Mouse (Mus musculus) lung, postnatal 25 days (tissue): ENCODE data around the gene Taok2.

Experiments
- DNase-seq: peaks from one replicate; pipeline ENCODE4 v3.0.0; 2022; ENCODE audit warnings: low spot score

The Taok2 gene

DNA sequence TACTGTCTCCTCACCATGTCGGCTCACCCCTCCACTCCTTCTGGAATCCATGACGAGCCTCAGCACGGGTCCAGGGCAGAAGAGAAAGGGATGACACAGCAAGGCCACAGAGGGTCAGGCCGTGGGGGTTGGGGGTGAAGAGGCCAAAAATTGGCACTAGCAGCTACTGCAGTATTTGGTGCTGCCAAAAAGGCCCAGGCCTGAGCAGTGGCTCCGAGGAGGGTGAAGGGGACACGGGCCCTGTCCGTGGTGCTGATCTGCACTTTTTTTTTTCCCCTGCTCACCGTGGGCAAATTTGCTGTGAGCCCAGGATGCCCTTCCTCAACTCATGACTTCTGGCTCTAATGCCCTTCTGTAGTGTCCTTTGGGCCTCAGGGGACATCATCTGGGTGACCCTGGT lies 59.1 kb downstream of the Taok2 start:
- DNase-seq, result no peak

DNA sequence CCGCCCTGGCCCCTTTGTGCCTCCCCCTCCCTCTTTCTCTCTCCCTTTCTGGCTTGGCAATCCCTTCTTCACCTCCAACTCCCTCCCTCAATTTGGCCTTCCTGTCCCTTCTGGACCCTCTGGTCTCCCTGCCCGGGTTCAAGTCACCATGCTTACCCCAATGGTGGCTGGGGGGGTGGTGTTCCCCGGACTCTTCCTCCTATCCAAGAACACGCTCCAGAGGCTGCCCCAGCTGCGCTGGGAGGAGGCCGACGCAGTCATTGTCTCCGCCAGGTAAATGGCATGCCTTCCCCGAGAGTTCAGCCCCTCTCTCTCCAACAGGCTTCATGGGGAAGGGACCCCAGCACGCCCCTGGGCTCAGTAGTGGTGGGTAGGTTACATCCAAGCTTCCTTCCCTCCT lies 60.6 kb downstream of the Taok2 start:
- no peak for DNase-seq

DNA sequence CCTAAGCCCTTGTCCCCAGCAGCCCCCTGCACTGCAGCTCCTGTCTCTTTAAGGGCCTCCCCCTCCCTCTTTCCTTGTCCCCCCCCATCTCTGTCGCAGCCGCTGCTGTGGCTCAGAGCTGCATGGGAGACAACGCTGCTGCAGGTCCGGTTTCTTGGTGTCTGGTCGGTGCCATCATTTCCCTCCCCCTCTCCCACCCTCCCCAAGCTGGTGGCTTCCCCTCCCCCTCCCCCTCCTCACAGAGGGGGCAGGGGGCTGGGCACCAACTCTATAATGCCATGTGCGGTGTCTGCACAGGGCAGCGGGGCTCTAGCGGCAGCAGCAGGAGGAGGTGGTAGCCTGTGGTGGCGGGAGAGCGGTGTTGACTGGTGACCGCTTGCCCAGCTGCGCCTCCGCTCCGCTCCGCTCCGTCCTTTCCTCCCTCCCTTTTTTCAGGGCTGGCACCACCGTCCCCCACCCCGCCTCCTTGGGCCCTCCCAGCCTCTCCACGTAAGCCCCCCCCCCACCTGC lies 61.2 kb downstream of the Taok2 start:
- no peak for DNase-seq

DNA sequence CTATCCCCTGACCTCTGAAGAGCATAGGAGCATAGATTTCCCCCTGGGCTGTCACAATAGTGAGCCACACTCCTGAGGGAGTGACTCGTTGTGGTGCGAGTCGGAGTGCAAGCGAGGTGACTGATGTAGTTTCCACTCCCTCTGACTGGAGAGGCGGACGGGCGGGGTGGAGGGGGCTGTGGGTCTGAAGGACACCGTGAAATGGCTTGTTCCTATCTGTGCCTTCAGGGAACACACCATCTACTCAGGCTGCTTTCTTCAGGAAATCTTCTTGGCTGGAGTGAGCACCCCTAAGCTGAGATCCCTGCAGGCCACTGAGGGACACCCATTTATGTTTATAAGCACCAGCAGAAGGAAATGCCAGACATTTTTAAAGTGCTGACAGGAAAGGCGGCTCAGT lies 61.8 kb downstream of the Taok2 start:
- DNase-seq, result peak; percentile 42

DNA sequence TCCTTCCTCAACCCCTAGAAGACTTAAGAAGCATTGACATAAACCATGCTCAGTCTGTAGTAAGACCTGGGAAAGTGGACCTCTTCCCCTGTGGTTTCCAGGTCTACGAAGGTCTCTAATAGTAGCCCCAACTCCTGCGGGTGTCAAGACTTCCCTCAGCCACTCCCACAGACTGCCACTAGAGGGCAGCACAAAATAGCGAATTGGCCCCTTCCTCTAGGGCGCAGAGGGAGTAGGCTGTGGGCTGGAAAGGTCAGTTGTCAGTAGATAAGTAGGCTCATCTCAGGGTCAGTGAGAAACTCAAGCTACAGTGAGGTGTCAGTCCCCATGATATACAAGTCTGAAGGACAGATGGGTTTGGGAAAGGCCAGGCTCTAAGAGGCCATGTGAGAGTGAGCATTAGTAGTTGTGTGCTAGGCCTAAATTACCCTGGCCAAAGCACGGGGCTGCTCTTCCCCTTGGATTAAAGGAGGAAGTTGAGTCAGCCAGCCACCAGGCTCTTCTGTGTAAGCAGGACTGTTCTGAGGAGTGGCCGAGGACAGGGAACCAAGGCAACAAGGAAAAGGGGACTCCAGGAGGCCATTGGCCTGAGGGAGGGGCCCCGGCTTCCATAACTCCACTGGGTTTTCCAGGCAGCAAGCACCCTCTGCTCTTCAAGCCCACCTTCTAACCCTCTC lies 62.5 kb downstream of the Taok2 start:
- DNase-seq, result peak; percentile 82

DNA sequence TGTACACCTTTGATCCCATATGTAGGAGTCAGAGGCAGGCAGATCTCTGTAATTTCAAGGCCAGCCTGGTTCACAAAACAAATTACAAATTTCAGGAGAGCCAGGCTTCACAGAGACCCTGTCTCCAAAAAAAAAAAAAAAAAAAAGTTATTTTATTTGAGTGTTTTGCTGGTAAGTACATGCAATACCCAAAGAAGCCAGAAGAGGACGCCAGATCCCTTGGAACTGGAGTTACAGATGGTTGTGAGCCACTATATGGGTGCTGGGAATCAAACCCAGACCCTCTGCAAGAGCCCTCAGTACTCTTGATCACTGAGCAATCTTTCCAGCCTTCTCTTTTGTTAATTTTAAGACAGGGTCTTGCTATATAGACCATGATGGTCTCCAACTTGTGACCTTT lies 65.7 kb downstream of the Taok2 start:
- DNase-seq, result no peak

DNA sequence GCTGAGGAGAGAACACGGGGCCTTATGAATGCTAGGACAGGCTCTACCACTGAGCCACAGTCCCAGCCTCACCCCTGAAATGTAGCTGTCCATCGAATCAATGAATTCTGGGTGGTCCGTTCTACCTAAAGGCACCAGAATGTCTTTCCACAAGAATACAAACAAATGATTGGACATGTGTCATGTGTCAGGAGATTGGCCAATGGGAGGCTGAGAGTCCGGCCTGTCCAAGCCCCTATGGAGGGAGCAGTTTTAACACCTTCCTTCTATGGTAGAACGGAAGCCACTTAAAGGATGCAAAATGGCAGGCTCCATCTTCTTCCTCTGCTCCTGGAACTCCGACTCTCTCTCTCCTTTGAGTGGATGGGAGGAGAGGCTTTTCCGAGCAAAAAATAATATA lies 66.9 kb downstream of the Taok2 start:
- DNase-seq, result no peak

DNA sequence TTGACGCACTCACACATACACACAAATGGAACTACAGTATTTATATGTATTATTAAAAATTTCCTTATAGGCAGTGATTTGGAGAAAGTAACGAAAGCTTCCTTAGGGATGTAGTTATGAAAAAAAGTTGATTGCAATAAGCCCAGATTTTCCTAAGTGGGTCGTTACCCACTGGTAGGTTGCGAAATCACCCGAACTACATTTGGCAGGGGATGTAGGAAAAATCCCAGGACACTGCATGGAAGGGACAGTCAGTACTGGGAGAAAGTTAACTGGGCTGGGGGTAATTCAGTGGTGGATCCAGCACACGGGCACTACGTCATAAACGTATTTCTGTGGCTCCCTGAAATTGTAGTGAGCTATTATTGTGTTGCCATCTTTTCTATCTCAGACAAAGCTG lies 68.0 kb downstream of the Taok2 start:
- peak; percentile 47 for DNase-seq

DNA sequence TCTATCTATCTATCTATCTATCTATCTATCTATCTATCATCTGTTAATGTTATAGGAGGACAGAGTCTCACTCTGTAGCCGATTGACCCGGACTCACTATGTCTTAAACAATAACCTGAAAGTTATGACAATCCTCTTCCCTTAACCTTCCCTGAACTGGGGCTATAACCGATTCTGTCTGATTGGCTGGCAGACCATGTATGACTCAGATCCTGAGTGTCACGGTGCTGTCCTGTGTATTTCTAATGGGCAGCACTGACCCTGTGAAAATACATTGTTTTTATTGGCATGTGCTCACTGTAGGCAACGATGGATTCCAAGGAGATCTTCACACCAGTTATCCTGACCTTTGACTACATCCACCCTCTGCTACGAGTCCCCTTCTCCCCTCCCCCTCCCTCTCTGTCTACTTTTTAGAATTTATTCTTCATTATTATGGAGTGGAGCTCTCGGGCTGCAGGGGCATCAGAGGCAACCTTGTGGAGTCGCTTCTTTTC lies 68.7 kb downstream of the Taok2 start:
- DNase-seq, result no peak
